Mouse (Mus musculus) bone marrow macrophage, adult 2 months (primary cell): ENCODE data around the gene Gm11549. TPM values are rescaled to one million over a fixed set of nuclear protein-coding genes. Genes with fewer than 3 reads are reported as not detected.

Source experiments
- H3K27ac ChIP-seq: 2 replicates; pipeline ENCODE4 v1.5.1; 2012; ENCODE audit warnings: low read depth, low read length; ENCODE audit not compliant: insufficient read depth
- H3K4me1 ChIP-seq: 2 replicates; pipeline ENCODE4 v1.6.1; 2012; ENCODE audit warnings: low read length; ENCODE audit not compliant: control insufficient read depth, insufficient read depth
- H3K4me3 ChIP-seq: 2 replicates; pipeline ENCODE4 v1.5.1; 2012; ENCODE audit warnings: mild to moderate bottlenecking, low read length, moderate library complexity; ENCODE audit not compliant: insufficient read depth
- CTCF ChIP-seq: IDR thresholded peaks from 2 replicates; pipeline ENCODE4 v1.5.1; 2012; ENCODE audit warnings: low read depth, mild to moderate bottlenecking, low read length, moderate library complexity
- POLR2A ChIP-seq: IDR thresholded peaks from 2 replicates; pipeline ENCODE4 v1.6.1; 2012; ENCODE audit warnings: mild to moderate bottlenecking, low read depth, low read length, borderline replicate concordance
- polyA plus RNA-seq: library from polyadenylated mRNA; stranded (reverse); fragments of >200 nt; gene quantifications from 2 replicates; pipeline ENCODE4 v1.2.4, GENCODE M21; 2012; ENCODE audit not compliant: missing spikeins, insufficient read depth, insufficient read length

The Gm11549 gene
- polyA plus RNA-seq = not detected in 2 replicates

DNA sequence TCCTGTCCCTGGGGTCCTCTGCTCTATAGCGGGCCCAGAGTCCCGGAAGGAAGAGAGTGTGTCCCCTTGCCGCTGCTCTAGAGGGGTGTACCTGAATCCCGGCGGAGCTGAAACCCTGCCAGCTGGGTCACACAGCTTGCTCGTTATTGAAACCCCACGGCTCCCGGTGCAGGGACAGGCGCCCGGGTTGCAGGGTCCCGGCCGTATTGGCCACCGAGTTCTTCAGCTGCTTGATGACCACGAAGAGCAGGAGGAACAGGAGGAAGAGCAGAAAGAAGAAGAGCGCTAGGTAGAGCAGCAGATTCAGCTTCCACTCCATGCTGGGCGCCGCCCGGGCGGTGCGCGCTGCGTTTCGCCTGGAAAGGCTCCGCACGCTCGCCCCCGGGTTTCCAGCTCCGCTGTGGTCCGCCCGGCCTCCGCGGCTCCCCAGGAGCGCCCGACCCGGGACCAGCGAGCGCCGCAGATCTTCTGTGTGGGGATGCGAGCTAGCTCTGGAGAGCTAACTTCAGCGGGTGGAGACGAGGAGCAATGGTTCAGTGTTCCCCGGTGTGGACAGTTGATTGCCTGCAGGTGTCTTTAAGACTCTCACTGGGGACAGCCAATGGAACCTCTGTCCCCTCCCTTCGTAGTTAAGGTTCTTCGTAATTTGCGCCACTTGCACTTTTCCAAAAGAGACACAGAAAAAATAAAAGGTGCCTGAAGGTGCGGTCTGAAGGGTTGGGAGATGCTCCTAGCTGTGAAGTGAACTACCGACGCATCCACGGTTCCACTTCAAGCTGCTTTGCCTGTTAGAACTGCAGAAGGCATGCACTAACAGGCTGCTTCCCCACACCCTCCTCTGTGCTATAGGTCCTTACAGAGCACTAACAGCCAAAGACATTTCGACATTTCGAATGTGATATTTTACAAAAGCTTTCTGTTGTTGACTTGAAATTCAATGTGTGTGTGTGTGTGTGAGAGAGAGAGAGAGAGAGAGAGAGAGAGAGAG, at the start of gene Gm11549:
Gene Gm11549, minus strand, starts transcription at position 741 of the 988 bp plus-strand sequence.
- no peak within 1 kb of the TSS for H3K27ac ChIP-seq
- H3K4me3 ChIP-seq = peak within 1 kb of the TSS; percentile 37
- H3K4me1 ChIP-seq = no peaks in the 10 kb centered on the region
- TF ChIP-seq CTCF (no peak), POLR2A (no peak)

GRCm38 (mm10) chr3:36569836-36570235, 48.2 kb upstream of the Gm11549 start:
- Histone ChIP-seq H3K4me1 (peaks cover 6% of the 10 kb centered on the region; the same call in 1 of the 2 replicates), H3K27ac (no peak overlapping the region), H3K4me3 (no peak overlapping the region)
- TF ChIP-seq CTCF = no peak
- no peak for TF ChIP-seq POLR2A

GRCm38 (mm10) chr3:36563666-36564065, 42.1 kb upstream of the Gm11549 start:
- Histone ChIP-seq H3K27ac (no peak overlapping the region), H3K4me1 (no peaks in the 10 kb centered on the region), H3K4me3 (no peak overlapping the region)
- TF ChIP-seq CTCF (no peak), POLR2A (no peak)

GRCm38 (mm10) chr3:36559606-36560005, 38.0 kb upstream of the Gm11549 start:
- no peaks in the 10 kb centered on the region for H3K4me1 ChIP-seq
- H3K4me3 ChIP-seq = no peak overlapping the region
- H3K27ac ChIP-seq = no peak overlapping the region
- TF ChIP-seq POLR2A (no peak), CTCF (no peak)

GRCm38 (mm10) chr3:36557601-36558000, 36.0 kb upstream of the Gm11549 start:
- TF ChIP-seq POLR2A = no peak
- no peak for TF ChIP-seq CTCF
- H3K27ac ChIP-seq = no peak overlapping the region
- no peak overlapping the region for H3K4me3 ChIP-seq
- H3K4me1 ChIP-seq = no peaks in the 10 kb centered on the region

- no peak for TF ChIP-seq CTCF
- Histone ChIP-seq H3K27ac (no peak within 1 kb of the TSS), H3K4me3 (peak within 1 kb of the TSS; percentile 91), H3K4me1 (0 out of 2 replicates have a peak, but pooled peaks cover 4% of the 10 kb centered on the region)
Measured at GRCm38 (mm10) chr3:36552406-36553047, 30.9 kb upstream of the Gm11549 start, which contains the start of gene Exosc9. Gene Exosc9, plus strand, starts transcription at chr3:36552606.

GRCm38 (mm10) chr3:36551851-36552384, 30.3 kb upstream of the Gm11549 start:
- Histone ChIP-seq H3K4me1 (0 out of 2 replicates have a peak, but pooled peaks cover 4% of the 10 kb centered on the region), H3K4me3 (peak overlapping the region; percentile 91), H3K27ac (no peak overlapping the region)
- TF ChIP-seq POLR2A = no peak

DNA sequence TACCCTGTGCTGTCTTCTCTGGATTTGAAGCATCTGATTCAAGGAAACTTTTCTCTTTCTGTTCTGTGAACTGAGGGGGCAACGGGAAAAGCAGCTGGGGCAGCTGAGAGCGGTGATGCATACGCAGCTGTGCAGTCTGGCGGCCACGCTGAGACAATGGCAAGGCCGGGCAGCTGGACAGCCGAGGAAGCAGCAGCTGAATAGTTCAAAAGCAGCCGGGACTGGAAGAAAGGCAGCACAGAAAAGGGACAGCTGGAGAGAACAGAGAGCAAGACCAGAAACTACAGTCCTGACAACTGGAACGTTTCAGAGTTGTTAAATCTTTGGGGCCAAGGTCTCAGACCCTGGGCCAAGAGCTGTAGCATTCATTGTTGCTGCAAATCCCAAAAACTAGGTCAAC, 29.7 kb upstream of the Gm11549 start:
- Histone ChIP-seq H3K4me1 (0 out of 2 replicates have a peak, but pooled peaks cover 4% of the 10 kb centered on the region), H3K4me3 (no peak overlapping the region), H3K27ac (no peak overlapping the region)
- TF ChIP-seq POLR2A (no peak), CTCF (no peak)

DNA sequence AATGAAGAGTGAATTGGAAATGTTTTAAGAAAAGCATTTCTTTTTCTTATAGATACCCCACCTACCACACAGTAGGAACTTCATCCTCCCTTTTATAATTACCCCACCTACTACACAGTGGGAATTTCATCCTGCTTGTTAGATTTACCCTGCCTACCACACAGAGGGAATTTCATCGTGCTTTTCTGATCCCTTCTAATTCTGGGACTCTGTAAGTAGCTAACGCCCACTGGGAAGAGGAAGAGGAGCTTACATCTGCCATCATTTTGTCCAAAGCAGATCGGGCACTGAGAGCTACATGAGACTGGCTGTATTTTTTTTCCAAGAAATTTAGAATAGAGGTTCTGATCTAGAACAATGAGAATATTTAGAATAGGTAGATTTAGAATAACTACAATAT, 23.3 kb upstream of the Gm11549 start:
- Histone ChIP-seq H3K4me1 (0 out of 2 replicates have a peak, but pooled peaks cover 2% of the 10 kb centered on the region), H3K27ac (no peak overlapping the region), H3K4me3 (no peak overlapping the region)
- TF ChIP-seq POLR2A (no peak), CTCF (no peak)

- no peak overlapping the region for H3K4me3 ChIP-seq
- TF ChIP-seq POLR2A (no peak), CTCF (no peak)
- H3K4me1 ChIP-seq = 0 out of 2 replicates have a peak, but pooled peaks cover 2% of the 10 kb centered on the region
- H3K27ac ChIP-seq = no peak overlapping the region
Measured at GRCm38 (mm10) chr3:36541399-36541798, 19.8 kb upstream of the Gm11549 start.
